Mouse (Mus musculus) limb, embryonic 14.5 days (tissue): ENCODE data around the gene Fam102a. TPM values are rescaled to one million over a fixed set of nuclear protein-coding genes. Genes with fewer than 3 reads are reported as not detected.
A peak's percentile ranks its signal among the peaks of the same experiment; 100 is the strongest.

Experiments
- ATAC-seq: fragments of 200-750 bp; cut with Nextera tagmentation; 2 replicates; pipeline ENCODE4 v1.8.0; 2017; ENCODE audit warnings: low read depth, moderate number of reproducible peaks, moderate TSS enrichment; ENCODE audit not compliant: low FRiP score
- DNase-seq: peaks from one replicate; pipeline ENCODE4 v3.0.0-alpha.2; 2015; ENCODE audit warnings: low spot score
- H3K27ac ChIP-seq: fragments of 300-500 bp; sonication (generic); replicated peaks from 2 replicates; pipeline ENCODE4 v1.5.1; 2014; ENCODE audit warnings: low read depth, mild to moderate bottlenecking, low read length, moderate library complexity, mixed read lengths
- H3K27me3 ChIP-seq: fragments of 300-500 bp; sonication (generic); 2 replicates; pipeline ENCODE4 v1.6.1; 2014; ENCODE audit warnings: low read length, mixed read lengths; ENCODE audit not compliant: control insufficient read depth, insufficient read depth
- H3K36me3 ChIP-seq: fragments of 300-500 bp; sonication (generic); 2 replicates; pipeline ENCODE4 v1.6.1; 2014; ENCODE audit warnings: mild to moderate bottlenecking, low read length, moderate library complexity, mixed read lengths; ENCODE audit not compliant: control insufficient read depth, insufficient read depth
- H3K4me1 ChIP-seq: fragments of 300-500 bp; sonication (generic); 2 replicates; pipeline ENCODE4 v1.6.1; 2014; ENCODE audit warnings: antibody characterized with exemption, low read length, mixed read lengths; ENCODE audit not compliant: control insufficient read depth, insufficient read depth
- H3K4me2 ChIP-seq: fragments of 300-500 bp; sonication (generic); replicated peaks from 2 replicates; pipeline ENCODE4 v1.6.1; 2014; ENCODE audit warnings: low read depth, mild to moderate bottlenecking, low read length, moderate library complexity; ENCODE audit not compliant: severe bottlenecking
- H3K4me3 ChIP-seq: fragments of 300-500 bp; sonication (generic); replicated peaks from 2 replicates; pipeline ENCODE4 v1.5.1; 2014; ENCODE audit warnings: low read length
- H3K9ac ChIP-seq: fragments of 300-500 bp; sonication (generic); 2 replicates; pipeline ENCODE4 v1.6.1; 2014; ENCODE audit warnings: mild to moderate bottlenecking, low read depth, low read length, moderate library complexity; ENCODE audit not compliant: severe bottlenecking
- H3K9me3 ChIP-seq: fragments of 300-500 bp; sonication (generic); 2 replicates; pipeline ENCODE4 v1.6.1; 2016; ENCODE audit warnings: low read length; ENCODE audit not compliant: control insufficient read depth
- POLR2A ChIP-seq: fragments of 200-500 bp; IDR thresholded peaks from 2 replicates; pipeline ENCODE4 v1.8.0; 2012; ENCODE audit warnings: inconsistent platforms, mild to moderate bottlenecking, moderate library complexity, borderline replicate concordance; ENCODE audit not compliant: insufficient read depth, insufficient read length; ENCODE audit errors: extremely low read depth
- WGBS: fragments of 180-500 bp; shearing (Covaris S2); extraction: QIAGEN DNeasy Blood & Tissue Kit; methylation state at CpG from one replicate; pipeline ENCODE4 v1.1.7; 2014; 5-methylcytosine and 5-hydroxymethylcytosine counted together
- polyA plus RNA-seq, 2 experiments: library from polyadenylated mRNA; depleted of rRNA in 1 of 2; stranded (reverse) in 1 of 2; unstranded in 1 of 2; fragments of >200 nt; fragmentation: Nextera tagmentation in 1 of 2; extraction: Ambion mirVana in 1 of 2; gene quantifications; 2 replicates each; pipeline versions ENCODE4 v1.2.1 to v1.2.3; 2012 to 2014

Gene Fam102a
- polyA plus RNA-seq, 2 experiments = 15.3 to 17.2 TPM

- H3K27me3 ChIP-seq = no peaks in the 10 kb centered on the region
- no peaks in the 10 kb centered on the region for H3K36me3 ChIP-seq
- H3K4me3 ChIP-seq = no peak overlapping the region
- no peaks in the 10 kb centered on the region for H3K4me1 ChIP-seq
- H3K9me3 ChIP-seq = no peaks in the 10 kb centered on the region
- DNase-seq = no peak
- 79% methylated on average over 14 of the region's 14 CpGs for WGBS
- TF ChIP-seq POLR2A = no peak
- no peak overlapping the region for H3K4me2 ChIP-seq
- H3K27ac ChIP-seq = no peak overlapping the region
- ATAC-seq = no peak
- no peak overlapping the region for H3K9ac ChIP-seq
These were observed 7.6 kb upstream of the Fam102a start for GRCm38 (mm10) chr2:32527468-32527966.

GRCm38 (mm10) chr2:32528326-32528725 lies 6.8 kb upstream of the Fam102a start:
- ATAC-seq (no peak), DNase-seq (no peak)
- 81% methylated on average over 1 of the region's 1 CpGs for WGBS
- Histone ChIP-seq H3K27me3 (no peaks in the 10 kb centered on the region), H3K36me3 (no peaks in the 10 kb centered on the region), H3K4me2 (no peak overlapping the region), H3K4me3 (no peak overlapping the region), H3K9ac (no peak overlapping the region), H3K27ac (no peak overlapping the region), H3K9me3 (no peaks in the 10 kb centered on the region), H3K4me1 (no peaks in the 10 kb centered on the region)
- no peak for TF ChIP-seq POLR2A

- no peaks in the 10 kb centered on the region for H3K36me3 ChIP-seq
- ATAC-seq (no peak), DNase-seq (no peak)
- 68% methylated on average over 2 of the region's 2 CpGs for WGBS
- peaks cover 4% of the 10 kb centered on the region; the same call in 1 of the 2 replicates for H3K4me1 ChIP-seq
- H3K9ac ChIP-seq = no peak overlapping the region
- no peak overlapping the region for H3K4me2 ChIP-seq
- H3K27ac ChIP-seq = no peak overlapping the region
- H3K4me3 ChIP-seq = no peak overlapping the region
- no peaks in the 10 kb centered on the region for H3K9me3 ChIP-seq
- TF ChIP-seq POLR2A = no peak
- H3K27me3 ChIP-seq = no peaks in the 10 kb centered on the region
These were observed 4.7 kb upstream of the Fam102a start for GRCm38 (mm10) chr2:32530479-32530878.

GRCm38 (mm10) chr2:32533163-32533562 lies 2.0 kb upstream of the Fam102a start:
- Histone ChIP-seq H3K4me3 (no peak overlapping the region), H3K4me2 (no peak overlapping the region), H3K27ac (no peak overlapping the region)

GRCm38 (mm10) chr2:32534061-32534732 lies 935 bp upstream of the Fam102a start:
- peak overlapping the region; percentile 52 for H3K9ac ChIP-seq
- H3K9me3 ChIP-seq = no peaks in the 10 kb centered on the region
- peak; percentile 56 for DNase-seq
- H3K36me3 ChIP-seq = no peaks in the 10 kb centered on the region
- WGBS = 8% methylated on average over 13 of the region's 13 CpGs
- H3K4me1 ChIP-seq = peaks cover 33% of the 10 kb centered on the region
- H3K4me2 ChIP-seq = peak overlapping the region; percentile 47
- 0 out of 2 replicates have a peak, but pooled peaks have one; percentile 8 for TF ChIP-seq POLR2A
- no peaks in the 10 kb centered on the region for H3K27me3 ChIP-seq
- peak overlapping the region; percentile 96 for H3K4me3 ChIP-seq
- H3K27ac ChIP-seq = peak overlapping the region; percentile 84
- no peak for ATAC-seq

More at GRCm38 (mm10) chr2:32533163-32533562, 2.0 kb upstream of the Fam102a start:
- Histone ChIP-seq H3K36me3 (no peaks in the 10 kb centered on the region), H3K9ac (no peak overlapping the region), H3K9me3 (no peaks in the 10 kb centered on the region), H3K4me1 (peaks cover 24% of the 10 kb centered on the region), H3K27me3 (no peaks in the 10 kb centered on the region)
- TF ChIP-seq POLR2A = no peak
- WGBS = 79% methylated on average over 2 of the region's 2 CpGs
- ATAC-seq = no peak
- DNase-seq = no peak
